In genomic region chr2:85061107-85061541, GRCm38 (mm10) we compare ENCODE assay signal across 8 mouse cellular contexts. TPM values are rescaled to one million over a fixed set of nuclear protein-coding genes. Genes with fewer than 3 reads are reported as not detected.
DNase-seq lines count a peak whose midpoint lies in the region; ATAC-seq and TF ChIP-seq lines count a peak whose summit lies in the region.

No protein-coding gene starts in this region.

- no peaks in the 10 kb centered on the region for H3K27me3 ChIP-seq in intestine, postnatal 0 days (replicated peaks; ENCODE audit: control insufficient read depth, insufficient read depth, low read length)

- peak; percentile 28 for ATAC-seq in intestine, postnatal 0 days

- no peak for TF ChIP-seq CTCF in intestine, postnatal 0 days (IDR thresholded peaks at IDR 0.05; ENCODE audit: low read depth)

- peak overlapping the region; percentile 81 for H3K27ac ChIP-seq in intestine, postnatal 0 days (ENCODE audit: low read depth, low read length)

- H3K9me3 ChIP-seq in intestine, postnatal 0 days (ENCODE audit: control insufficient read depth), result no peaks in the 10 kb centered on the region

- peak; percentile 47 for DNase-seq in urinary bladder, postnatal 25 days (ENCODE audit: low spot score)
- DNase-seq in urinary bladder, postnatal 4 days (ENCODE audit: low spot score in 2 of 2), result no peak
- peak; percentile 28 for DNase-seq in fibroblast of lung, adult 2 months (ENCODE audit: low read depth)
- peak; percentile 62 to 76 for DNase-seq in lung, adult 18-20 months
- no peak for DNase-seq in embryo, embryonic 10 days (ENCODE audit: low spot score)
- no peak for DNase-seq in spleen, adult 18-20 months
- no peak for DNase-seq in embryo, embryonic 11 days

- peak overlapping the region; percentile 72 for H3K9ac ChIP-seq in intestine, postnatal 0 days (ENCODE audit: low read depth, low read length)

- H3K4me1 ChIP-seq in intestine, postnatal 0 days (replicated peaks; ENCODE audit: control insufficient read depth, insufficient read depth, low read length), result peaks cover 6% of the 10 kb centered on the region

- H3K4me2 ChIP-seq in intestine, postnatal 0 days (replicated peaks; ENCODE audit: low read depth), result peak overlapping the region; percentile 82

- H3K36me3 ChIP-seq in intestine, postnatal 0 days (ENCODE audit: control insufficient read depth, insufficient read depth), result peaks cover 59% of the 10 kb centered on the region

- WGBS in intestine, postnatal 0 days, result 12% methylated on average over 10 of the region's 10 CpGs

- H3K4me3 ChIP-seq in intestine, postnatal 0 days (ENCODE audit: low read depth, low read length), result peak overlapping the region; percentile 50

RNA-seq across cellular contexts. Expression of gene Tnks1bp1, which starts 13.3 kb away (rescaled TPM):
- 18.0 and 19.5 TPM in 2 replicates for polyA plus RNA-seq in intestine, postnatal 0 days (2015; fragmentation: Nextera tagmentation; extraction: Ambion mirVana)

RNA-seq across cellular contexts. Expression of gene P2rx3, which starts 23.9 kb away (rescaled TPM):
- polyA plus RNA-seq in intestine, postnatal 0 days (2015; fragmentation: Nextera tagmentation; extraction: Ambion mirVana), result 0.18 and 0.26 TPM in 2 replicates

RNA-seq across cellular contexts. Expression of gene Ssrp1, which starts 24.1 kb away (rescaled TPM):
- 71.9 and 73.0 TPM in 2 replicates for polyA plus RNA-seq in intestine, postnatal 0 days (2015; fragmentation: Nextera tagmentation; extraction: Ambion mirVana)

Comparison
In these comparisons a context has a peak if more than half of its experiments do, and no peak if none do; other contexts are left out.
1. DNase-seq: peak in urinary bladder, postnatal 25 days (single experiment), fibroblast of lung, adult 2 months (single experiment) and lung, adult 18-20 months (2 of 2); none in urinary bladder, postnatal 4 days (0 of 2), embryo, embryonic 10 days (single experiment), spleen, adult 18-20 months (0 of 2) and embryo, embryonic 11 days (single experiment).